Mouse (Mus musculus) bone marrow macrophage, adult 2 months (primary cell): Measurements from ENCODE around the gene Ulk4.

Source experiments
- CTCF ChIP-seq: IDR thresholded peaks from 2 replicates; pipeline ENCODE4 v1.5.1; 2012; ENCODE audit warnings: low read depth, mild to moderate bottlenecking, low read length, moderate library complexity
- POLR2A ChIP-seq: IDR thresholded peaks from 2 replicates; pipeline ENCODE4 v1.6.1; 2012; ENCODE audit warnings: mild to moderate bottlenecking, low read depth, low read length, borderline replicate concordance

GRCm38 (mm10) chr9:120986255-120986654 is 290.7 kb downstream of the Ulk4 start:
- TF ChIP-seq CTCF (no peak), POLR2A (no peak)
